Mouse (Mus musculus): Measurements from ENCODE around the gene Fgfr2.

Fgfr2 gene

GRCm38 (mm10) chr7:130972767-130973166 is 2150.4 kb downstream of the Fgfr2 start:
- DNase-seq = no peak

DNA sequence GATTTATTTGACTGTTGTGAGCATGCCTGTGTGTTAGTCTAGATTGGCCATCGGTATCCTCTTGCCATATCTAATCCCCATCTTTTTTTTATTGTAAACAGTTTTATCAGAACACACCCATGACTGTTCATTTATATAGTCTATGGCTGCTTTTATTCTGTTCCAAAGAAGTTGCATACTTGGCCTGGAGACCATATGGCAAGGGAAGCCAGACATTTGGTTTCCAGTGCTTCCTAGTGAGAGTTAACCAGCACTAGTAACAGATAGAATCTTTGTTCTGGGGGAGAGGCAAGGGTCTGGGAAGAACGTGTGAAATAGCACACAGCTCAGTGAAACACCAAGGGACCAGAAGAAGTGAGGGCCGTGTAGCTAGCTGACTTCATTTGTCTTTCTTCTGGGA is 2153.6 kb downstream of the Fgfr2 start:
- no peak for DNase-seq

DNA sequence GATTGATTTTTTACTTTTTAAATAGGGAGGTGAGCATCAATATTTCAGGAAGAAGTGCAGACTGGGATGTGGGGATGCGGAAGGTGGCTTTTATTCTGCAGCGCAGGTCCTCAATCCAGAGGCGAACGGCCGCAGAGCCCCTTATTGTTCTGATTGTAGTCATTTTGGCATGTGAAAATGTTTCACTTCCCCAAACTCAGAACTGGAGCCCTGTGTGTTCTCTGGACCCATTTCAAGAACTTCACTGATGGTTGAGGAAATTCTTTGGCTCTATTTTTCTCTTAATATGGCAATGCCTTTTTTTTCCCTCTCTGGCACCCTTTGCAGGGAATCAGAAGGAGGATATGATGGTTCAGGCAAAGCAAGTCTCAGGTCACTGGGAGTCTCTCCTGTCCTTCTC is 2154.1 kb downstream of the Fgfr2 start:
- no peak for DNase-seq

DNA sequence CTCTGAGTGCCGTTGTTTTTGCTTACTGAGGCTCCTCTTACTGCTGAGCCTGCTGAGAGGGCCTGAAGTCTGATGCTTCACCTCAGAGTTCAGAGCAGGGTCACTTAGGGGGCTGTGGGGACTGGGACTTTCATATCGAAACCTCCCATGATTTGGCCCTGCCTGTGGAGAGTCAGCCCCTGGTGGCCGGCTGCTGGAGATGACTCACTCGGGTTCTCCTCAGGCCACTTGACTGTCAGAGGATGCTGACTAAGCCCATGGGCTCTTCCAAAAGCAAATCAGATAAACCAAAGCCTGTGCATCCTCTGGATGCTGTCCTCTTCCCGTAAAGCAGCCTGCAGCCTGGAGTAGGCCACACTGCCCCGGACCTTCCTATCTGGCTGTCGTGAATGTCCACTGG is 2154.6 kb downstream of the Fgfr2 start:
- no peak for DNase-seq

GRCm38 (mm10) chr7:130967901-130968300 is 2155.2 kb downstream of the Fgfr2 start:
- no peak for DNase-seq

- DNase-seq = no peak
Measured at GRCm38 (mm10) chr7:130966876-130967275, 2156.3 kb downstream of the Fgfr2 start.

- no peak for DNase-seq
Measured at GRCm38 (mm10) chr7:130966451-130966850, 2156.7 kb downstream of the Fgfr2 start.

GRCm38 (mm10) chr7:130965909-130966365 is 2157.2 kb downstream of the Fgfr2 start:
- no peak for DNase-seq

DNA sequence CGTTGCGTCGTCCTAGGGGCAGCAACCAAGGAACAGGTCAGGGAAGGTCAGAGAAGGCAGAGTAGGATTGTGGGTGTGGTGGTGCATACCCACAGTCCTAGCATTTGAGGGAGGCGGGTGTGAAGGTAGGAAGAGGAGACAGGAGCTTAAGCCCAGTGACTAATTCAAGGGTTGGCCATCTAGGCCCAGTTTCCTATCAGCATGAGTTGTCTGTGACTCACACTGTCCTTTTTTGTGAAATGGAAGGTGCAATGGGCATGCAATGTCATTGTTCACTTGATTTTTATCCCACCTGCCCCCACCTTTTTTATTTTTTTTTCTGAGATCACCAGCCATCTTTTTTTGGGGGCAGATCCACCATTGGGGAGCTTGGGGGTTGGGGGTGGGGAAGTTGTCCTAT is 2157.8 kb downstream of the Fgfr2 start:
- no peak for DNase-seq

- DNase-seq = peak; percentile 79
Measured at GRCm38 (mm10) chr7:130964686-130965085, 2158.5 kb downstream of the Fgfr2 start.

DNA sequence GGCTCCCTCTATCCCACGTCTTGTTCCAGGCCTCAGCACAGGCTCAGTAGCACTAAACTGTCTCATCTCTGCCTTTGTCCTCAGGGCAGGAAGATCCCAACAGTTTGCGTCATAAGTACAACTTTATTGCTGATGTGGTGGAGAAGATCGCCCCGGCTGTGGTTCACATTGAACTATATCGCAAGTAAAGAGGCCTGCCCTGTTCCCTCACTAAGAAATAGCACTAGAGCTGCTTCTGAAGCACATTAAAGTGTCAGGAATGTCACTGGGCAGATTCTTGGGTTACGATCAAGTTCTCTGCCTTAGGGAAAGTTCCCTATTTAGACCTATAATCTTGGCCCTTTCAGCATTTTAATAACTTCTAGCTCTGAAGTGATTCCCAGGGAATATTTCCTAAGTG is 2161.7 kb downstream of the Fgfr2 start:
- DNase-seq = no peak

DNA sequence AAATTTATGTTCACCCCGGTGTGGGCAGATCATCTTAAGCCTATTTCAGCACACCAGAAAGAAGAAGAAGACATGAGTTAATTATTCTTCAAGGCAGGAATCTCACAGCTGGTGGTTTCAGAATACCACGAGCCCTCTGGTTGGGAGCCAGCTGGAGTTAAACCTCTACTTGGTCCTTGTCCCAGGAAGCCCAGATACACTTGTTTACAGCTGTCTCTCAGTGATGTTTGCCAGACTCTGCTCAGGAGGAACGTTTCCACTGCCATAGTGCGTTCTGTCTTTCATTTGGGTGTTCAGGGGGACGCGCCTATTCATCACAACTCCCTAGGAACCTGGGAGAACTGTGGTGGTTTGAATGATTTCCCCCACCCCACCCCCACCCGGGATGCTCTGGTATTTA is 2163.3 kb downstream of the Fgfr2 start:
- DNase-seq = peak; percentile 81

DNA sequence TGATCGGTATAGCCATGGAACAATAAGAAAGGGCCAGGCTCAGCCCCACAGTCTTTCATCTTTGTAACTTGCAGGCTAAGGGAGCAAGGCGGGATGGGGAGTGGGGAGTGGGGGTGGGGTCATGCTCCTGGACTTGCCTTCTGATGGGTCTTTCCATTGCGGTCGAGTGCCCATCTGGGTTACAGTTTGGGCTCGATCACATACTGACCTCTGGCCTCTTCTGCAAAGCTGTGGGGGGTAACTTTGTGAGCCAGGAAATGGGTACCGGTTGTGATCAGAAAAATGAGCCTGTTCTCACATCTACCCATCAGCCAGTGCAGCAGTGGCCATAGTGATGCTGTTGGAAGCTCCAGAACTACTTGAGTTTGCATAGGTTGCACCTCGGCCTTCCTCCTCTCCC is 2164.6 kb downstream of the Fgfr2 start:
- DNase-seq = peak; percentile 53

DNA sequence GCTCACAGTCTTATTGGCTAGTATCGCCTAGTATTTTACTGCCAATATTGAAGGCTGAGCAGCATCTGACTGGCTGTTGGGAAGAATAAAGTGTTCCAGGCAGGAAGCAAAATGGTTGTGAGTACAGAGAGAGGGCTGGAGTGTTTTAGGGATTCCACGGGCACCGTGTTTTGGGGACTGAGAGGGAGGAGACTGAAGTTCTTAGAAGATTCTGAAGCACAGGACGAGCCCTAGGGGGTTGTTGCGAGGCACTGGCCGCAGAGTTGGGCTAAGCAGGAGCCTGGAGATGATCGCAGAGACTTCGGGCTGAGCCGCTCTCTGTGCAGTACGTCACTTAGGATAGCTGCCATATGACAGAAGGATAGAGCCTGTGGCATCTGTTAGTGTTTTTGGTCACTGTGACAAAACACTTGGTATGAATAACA is 2169.0 kb downstream of the Fgfr2 start:
- no peak for DNase-seq

DNA sequence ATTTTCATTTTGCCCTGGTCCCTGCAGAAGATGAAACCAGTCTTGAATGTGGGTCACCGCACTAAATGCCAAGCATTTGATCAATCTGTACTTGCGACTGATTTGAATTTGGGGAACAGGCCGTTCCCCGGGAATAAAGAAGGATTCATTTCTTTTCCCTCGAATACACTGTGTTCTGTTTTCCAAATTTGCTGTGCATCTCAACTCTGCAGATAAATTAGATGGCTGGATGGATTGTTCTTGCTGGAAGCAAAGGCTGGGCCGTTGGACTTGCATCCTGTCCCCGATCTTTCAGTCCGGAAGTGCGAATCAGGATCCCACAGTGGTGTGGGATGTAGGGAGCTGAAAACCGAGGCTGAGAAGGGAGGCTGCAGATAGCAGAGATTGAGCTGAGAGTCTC is 2169.8 kb downstream of the Fgfr2 start:
- no peak for DNase-seq

DNA sequence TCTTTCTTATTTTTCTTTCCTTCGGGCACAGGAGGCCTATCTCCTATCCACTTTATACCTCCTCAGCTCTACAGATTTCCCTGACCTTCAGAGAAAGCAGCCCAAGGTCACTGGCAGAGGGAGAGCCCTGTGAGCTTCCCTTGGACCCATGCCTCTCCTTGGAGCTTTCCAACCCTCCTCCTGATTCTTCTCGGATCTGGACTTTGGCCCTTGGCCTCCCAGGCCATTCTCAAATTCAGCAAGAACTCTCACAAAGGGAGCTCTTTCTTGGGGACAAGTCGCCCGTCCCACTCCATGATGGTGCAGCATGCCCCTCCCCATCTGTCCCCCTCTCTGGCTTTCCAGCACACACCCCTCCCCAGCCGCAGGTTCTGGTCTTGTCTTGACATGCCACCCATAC is 2172.1 kb downstream of the Fgfr2 start:
- peak; percentile 60 for DNase-seq

DNA sequence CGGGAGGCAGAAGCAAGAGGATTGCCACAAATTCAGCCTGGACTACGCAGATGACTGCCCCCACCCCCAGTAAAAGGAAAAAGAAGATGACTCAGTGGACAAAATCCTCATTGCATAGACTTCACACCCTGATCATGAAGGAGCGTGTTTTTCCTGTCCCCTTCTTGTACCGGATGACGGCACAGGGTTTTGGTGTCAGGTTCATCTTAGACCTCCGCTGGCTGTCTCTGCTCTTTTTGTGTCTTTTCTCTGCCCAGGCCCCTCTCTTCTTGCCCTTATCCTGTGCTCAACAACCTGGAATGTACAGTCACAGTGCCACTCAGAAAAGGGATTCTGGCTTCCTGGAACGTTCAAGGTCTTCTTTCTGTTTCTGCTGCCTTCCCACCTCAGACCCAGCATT is 2172.7 kb downstream of the Fgfr2 start:
- no peak for DNase-seq

GRCm38 (mm10) chr7:130949331-130949751 is 2173.8 kb downstream of the Fgfr2 start:
- peak; percentile 40 for DNase-seq

GRCm38 (mm10) chr7:130948563-130949208 is 2174.5 kb downstream of the Fgfr2 start:
- no peak for DNase-seq

GRCm38 (mm10) chr7:130946303-130946702 is 2176.8 kb downstream of the Fgfr2 start:
- DNase-seq = no peak

- no peak for DNase-seq
Measured at GRCm38 (mm10) chr7:130945730-130946129, 2177.4 kb downstream of the Fgfr2 start.

- DNase-seq = no peak
Measured at GRCm38 (mm10) chr7:130944766-130945475, 2178.2 kb downstream of the Fgfr2 start.

- DNase-seq = no peak
Measured at GRCm38 (mm10) chr7:130943280-130943895, 2179.8 kb downstream of the Fgfr2 start.

GRCm38 (mm10) chr7:130940733-130941132 is 2182.4 kb downstream of the Fgfr2 start:
- no peak for DNase-seq

Measured in kidney, adult 18-20 months (tissue).